Mouse (Mus musculus): Measurements from ENCODE around the gene Kazn.

DNA sequence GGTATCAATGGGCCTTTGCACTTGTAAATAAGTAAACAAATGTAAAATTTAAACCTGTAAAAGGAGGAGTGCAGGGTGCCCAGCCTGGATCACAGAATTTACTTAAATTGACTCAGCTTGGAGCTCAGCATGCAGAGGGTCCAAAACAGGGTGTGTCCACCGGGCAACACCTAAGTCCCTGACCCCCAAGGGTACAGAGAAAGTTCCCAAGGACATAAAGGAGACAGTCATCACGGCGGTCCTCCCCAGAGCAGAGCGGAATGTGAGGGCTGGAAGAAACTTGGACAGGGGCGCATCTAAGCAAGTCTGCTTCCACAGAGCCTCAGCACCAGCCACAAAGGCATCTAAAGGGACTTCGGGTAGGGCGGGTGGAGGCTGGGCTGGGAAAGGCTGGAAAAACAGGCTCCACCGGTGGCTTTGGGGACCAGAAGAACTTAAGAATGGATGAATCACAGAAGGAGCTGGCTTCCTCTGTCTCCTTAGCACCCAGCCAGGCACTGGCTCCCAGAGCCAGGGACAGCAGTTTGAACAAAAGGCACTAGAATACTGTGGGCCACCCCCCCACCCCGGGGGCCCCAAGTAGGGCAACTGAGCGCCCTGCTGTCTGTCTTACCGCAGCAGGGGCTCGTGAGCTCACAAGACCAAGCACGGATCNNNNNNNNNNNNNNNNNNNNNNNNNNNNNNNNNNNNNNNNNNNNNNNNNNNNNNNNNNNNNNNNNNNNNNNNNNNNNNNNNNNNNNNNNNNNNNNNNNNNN lies 10.2 kb downstream of the Kazn start:
- TF ChIP-seq MXI1 (IDR thresholded peaks at IDR 0.05; ENCODE audit: low read depth, low read length) (no peak), KAT2A (IDR thresholded peaks at IDR 0.05; ENCODE audit: insufficient replicate concordance, low read length) (no peak), ZMIZ1 (IDR thresholded peaks at IDR 0.05; ENCODE audit: low read depth, low read length) (no peak), CTCF (conservative IDR thresholded peaks at IDR 0.05 in 1 of 2, IDR thresholded peaks at IDR 0.05 in 1 of 2; ENCODE audit: low read depth in 2 of 2, low read length in 2 of 2) (no peak)

Measured in CH12.LX (cell line).